Mouse (Mus musculus): ENCODE measurements around the gene Pm20d2. TPM values are rescaled to one million over a fixed set of nuclear protein-coding genes. Genes with fewer than 3 reads are reported as not detected.
A peak's percentile ranks its signal among the peaks of the same experiment; 100 is the strongest.

Gene Pm20d2
- polyA plus RNA-seq, 1 experiment from 2014 or later: 1.9 TPM

- H3K4me1 ChIP-seq (replicated peaks; ENCODE audit: control insufficient read depth, insufficient read depth, low read length): no peaks in the 10 kb centered on the region
- no peak for TF ChIP-seq CTCF (IDR thresholded peaks at IDR 0.05; ENCODE audit: low read depth)
- no peaks in the 10 kb centered on the region for H3K27me3 ChIP-seq (replicated peaks; ENCODE audit: control insufficient read depth, insufficient read depth, low read length)
- ATAC-seq: no peak
- no peak within 1 kb of the TSS for H3K9ac ChIP-seq (ENCODE audit: low read depth, low read length)
- H3K4me3 ChIP-seq (ENCODE audit: low read depth, low read length): no peak within 1 kb of the TSS
- H3K36me3 ChIP-seq (ENCODE audit: control insufficient read depth, insufficient read depth): no peaks in the 10 kb centered on the region
- WGBS: 52% methylated on average over 11 of the region's 11 CpGs
- H3K4me2 ChIP-seq (replicated peaks; ENCODE audit: low read depth): no peak within 1 kb of the TSS
- H3K9me3 ChIP-seq (ENCODE audit: control insufficient read depth): 0 out of 2 replicates have a peak, but pooled peaks cover 3% of the 10 kb centered on the region
- H3K27ac ChIP-seq (ENCODE audit: low read depth, low read length): no peak within 1 kb of the TSS
Observed at GRCm38 (mm10) chr4:33132221-33132620, 57.3 kb downstream of the Pm20d2 start, which contains the start of gene Gabrr1. TSS of gene Gabrr1 (plus strand) at chr4:33132521.

DNA sequence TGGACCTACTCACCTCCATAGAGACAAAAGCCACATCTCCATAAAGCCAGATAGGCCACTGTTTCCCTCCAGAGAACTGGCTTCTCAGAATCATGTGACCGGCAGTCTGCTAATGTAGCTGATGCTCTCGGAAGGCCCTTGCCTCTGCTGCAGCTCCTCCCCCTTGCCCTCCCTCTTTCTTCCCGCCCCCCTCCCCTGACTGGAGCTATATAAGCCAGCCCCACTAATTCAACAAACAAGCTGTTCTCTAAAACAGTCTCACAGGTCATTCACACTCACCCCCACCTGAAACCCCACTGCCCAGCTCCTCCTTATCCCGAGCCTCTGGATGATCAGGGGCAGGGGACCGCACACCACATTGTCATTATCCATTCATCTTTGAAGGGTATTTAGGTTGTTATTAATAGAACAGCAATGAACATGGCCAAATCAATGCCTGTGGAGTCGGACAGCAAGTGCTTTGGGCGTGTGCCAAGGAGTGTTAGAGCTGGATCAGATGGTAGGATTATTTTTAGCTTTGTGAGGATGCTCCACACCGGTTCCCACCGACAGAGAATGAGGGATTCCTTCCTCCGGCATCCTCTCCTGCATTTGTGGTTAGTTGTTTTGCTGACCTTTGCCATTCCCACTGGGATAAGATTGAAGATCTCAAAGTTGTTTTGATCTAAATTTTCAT, 64.0 kb downstream of the Pm20d2 start:
- H3K4me2 ChIP-seq (replicated peaks; ENCODE audit: low read depth): no peak overlapping the region
- 53% methylated on average over 10 of the region's 10 CpGs for WGBS
- H3K36me3 ChIP-seq (ENCODE audit: control insufficient read depth, insufficient read depth): no peaks in the 10 kb centered on the region
- TF ChIP-seq CTCF (IDR thresholded peaks at IDR 0.05; ENCODE audit: low read depth): no peak
- H3K9ac ChIP-seq (ENCODE audit: low read depth, low read length): no peak overlapping the region
- no peak for ATAC-seq
- H3K4me3 ChIP-seq (ENCODE audit: low read depth, low read length): no peak overlapping the region
- no peak overlapping the region for H3K27ac ChIP-seq (ENCODE audit: low read depth, low read length)
- no peaks in the 10 kb centered on the region for H3K4me1 ChIP-seq (replicated peaks; ENCODE audit: control insufficient read depth, insufficient read depth, low read length)
- no peaks in the 10 kb centered on the region for H3K27me3 ChIP-seq (replicated peaks; ENCODE audit: control insufficient read depth, insufficient read depth, low read length)
- 0 out of 2 replicates have a peak, but pooled peaks cover 3% of the 10 kb centered on the region for H3K9me3 ChIP-seq (ENCODE audit: control insufficient read depth)

- peak; percentile 79 for TF ChIP-seq CTCF (IDR thresholded peaks at IDR 0.05; ENCODE audit: low read depth)
- H3K4me3 ChIP-seq (ENCODE audit: low read depth, low read length): no peak overlapping the region
- H3K4me2 ChIP-seq (replicated peaks; ENCODE audit: low read depth): no peak overlapping the region
- no peak for ATAC-seq
- 79% methylated on average over 6 of the region's 6 CpGs for WGBS
- no peaks in the 10 kb centered on the region for H3K4me1 ChIP-seq (replicated peaks; ENCODE audit: control insufficient read depth, insufficient read depth, low read length)
- H3K9me3 ChIP-seq (ENCODE audit: control insufficient read depth): no peaks in the 10 kb centered on the region
- no peak overlapping the region for H3K9ac ChIP-seq (ENCODE audit: low read depth, low read length)
- H3K27me3 ChIP-seq (replicated peaks; ENCODE audit: control insufficient read depth, insufficient read depth, low read length): no peaks in the 10 kb centered on the region
- H3K27ac ChIP-seq (ENCODE audit: low read depth, low read length): no peak overlapping the region
- no peaks in the 10 kb centered on the region for H3K36me3 ChIP-seq (ENCODE audit: control insufficient read depth, insufficient read depth)
Observed at GRCm38 (mm10) chr4:33124493-33124892, 65.0 kb downstream of the Pm20d2 start.

Other genes starting within 250 kb of the Pm20d2 start
- 1.3 and 1.6 TPM in 2 replicates for gene Ankrd6, start 238.9 kb downstream of the Pm20d2 start, polyA plus RNA-seq (2015; fragmentation: Nextera tagmentation; extraction: Ambion mirVana)
- 51.9 and 56.4 TPM in 2 replicates for gene Rragd, start 206.7 kb downstream of the Pm20d2 start, polyA plus RNA-seq (2015; fragmentation: Nextera tagmentation; extraction: Ambion mirVana)
- gene Ube2j1, start 158.3 kb downstream of the Pm20d2 start, polyA plus RNA-seq (2015; fragmentation: Nextera tagmentation; extraction: Ambion mirVana): 33.3 and 36.8 TPM in 2 replicates
- 0.07 TPM in 1 of 2 replicates, not detected in the other for gene Gabrr2, start 126.7 kb downstream of the Pm20d2 start, polyA plus RNA-seq (2015; fragmentation: Nextera tagmentation; extraction: Ambion mirVana)
- 0.12 and 0.20 TPM in 2 replicates for gene Gabrr1, start 57.2 kb downstream of the Pm20d2 start, polyA plus RNA-seq (2015; fragmentation: Nextera tagmentation; extraction: Ambion mirVana)
- 1.5 and 2.0 TPM in 2 replicates for gene Srsf12, start 19.3 kb upstream of the Pm20d2 start, polyA plus RNA-seq (2015; fragmentation: Nextera tagmentation; extraction: Ambion mirVana)
- 113 and 131 TPM in 2 replicates for gene Pnrc1, start 100.4 kb upstream of the Pm20d2 start, polyA plus RNA-seq (2015; fragmentation: Nextera tagmentation; extraction: Ambion mirVana)
- 7.7 and 10.0 TPM in 2 replicates for gene Rngtt, start 120.6 kb upstream of the Pm20d2 start, polyA plus RNA-seq (2015; fragmentation: Nextera tagmentation; extraction: Ambion mirVana)

Measured in intestine, postnatal 0 days (tissue).